ENCODE assay signal across 14 mouse cellular contexts in the genomic region with DNA sequence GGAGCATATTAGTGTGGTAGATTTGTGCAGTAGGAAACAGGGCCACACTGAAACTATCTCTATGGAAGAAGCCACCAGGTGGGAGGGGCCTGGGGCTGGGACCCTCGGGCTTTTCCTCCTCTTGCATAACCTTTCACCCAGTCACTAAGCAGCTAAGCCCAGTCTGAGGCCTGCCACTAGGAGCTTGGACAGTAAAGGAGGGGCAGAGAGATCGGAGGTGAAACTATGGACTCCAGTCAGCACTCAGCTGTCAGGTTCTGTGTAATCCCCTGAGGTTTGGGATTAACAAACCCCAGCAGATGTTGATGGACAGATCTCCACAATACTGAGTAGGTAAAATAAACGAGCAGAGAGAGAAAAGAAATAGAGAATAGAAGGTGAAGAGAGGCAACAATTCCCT. TPM values are rescaled to one million over a fixed set of nuclear protein-coding genes. Genes with fewer than 3 reads are reported as not detected.
DNase-seq lines count a peak whose midpoint lies in the region; ATAC-seq and TF ChIP-seq lines count a peak whose summit lies in the region.
"Had no signal": no experiment of that assay in that cellular context is flagged by ENCODE, and none has a peak within 500 bp of the region (broad histone marks: within the 10 kb centered on the region; RNA-seq: fewer than 3 reads in every experiment).

No protein-coding gene starts in this region.

- no peak overlapping the region for H3K4me3 ChIP-seq in intestine, embryonic 16.5 days (ENCODE audit: low read length)
- H3K4me3 ChIP-seq in intestine, embryonic 15.5 days (replicated peaks), result no peak overlapping the region
- peak overlapping the region; percentile 36 for H3K4me3 ChIP-seq in bone marrow macrophage, adult 2 months (ENCODE audit: insufficient read depth, low read length)
- H3K4me3 ChIP-seq in hindbrain, embryonic 15.5 days, result no peak overlapping the region
- H3K4me3 ChIP-seq in macrophage (ENCODE audit: inconsistent target), result no peak overlapping the region
- H3K4me3 ChIP-seq: heart, embryonic 13.5 days; limb, embryonic 15.5 days had no signal

- H3K4me1 ChIP-seq in intestine, embryonic 16.5 days (ENCODE audit: control insufficient read depth, insufficient read depth, low read length), result peaks cover 16% of the 10 kb centered on the region; the same call in 1 of the 2 replicates
- 0 out of 2 replicates have a peak, but pooled peaks cover 9% of the 10 kb centered on the region for H3K4me1 ChIP-seq in intestine, embryonic 15.5 days (replicated peaks)
- H3K4me1 ChIP-seq in bone marrow macrophage, adult 2 months (ENCODE audit: control insufficient read depth, insufficient read depth, low read length), result peaks cover 76% of the 10 kb centered on the region
- peaks cover 26% of the 10 kb centered on the region for H3K4me1 ChIP-seq in hindbrain, embryonic 15.5 days (replicated peaks)

- 36% methylated on average over 3 of the region's 3 CpGs for WGBS in intestine, embryonic 16.5 days
- whole genome bisulfite sequencing in intestine, embryonic 15.5 days, result 44% methylated on average over 3 of the region's 3 CpGs
- 34% methylated on average over 3 of the region's 3 CpGs for WGBS in hindbrain, embryonic 15.5 days
- WGBS in macrophage (ENCODE audit: missing documents), result 37% methylated on average over 3 of the region's 3 CpGs

- peaks cover 91% of the 10 kb centered on the region for H3K79me2 ChIP-seq in macrophage (ENCODE audit: inconsistent target)

- H3K27me3 ChIP-seq in intestine, embryonic 16.5 days (replicated peaks; ENCODE audit: control insufficient read depth, insufficient read depth, low read length), result no peaks in the 10 kb centered on the region
- no peaks in the 10 kb centered on the region for H3K27me3 ChIP-seq in intestine, embryonic 15.5 days (replicated peaks)
- H3K27me3 ChIP-seq in hindbrain, embryonic 15.5 days, result no peaks in the 10 kb centered on the region
- H3K27me3 ChIP-seq: heart, embryonic 13.5 days; limb, embryonic 15.5 days had no signal

- no peak for TF ChIP-seq POLR2A in bone marrow macrophage, adult 2 months (IDR thresholded peaks at IDR 0.05; ENCODE audit: borderline replicate concordance, low read depth, low read length)

- H3K9ac ChIP-seq in intestine, embryonic 16.5 days (ENCODE audit: low read depth, low read length), result no peak overlapping the region
- H3K9ac ChIP-seq in intestine, embryonic 15.5 days, result no peak overlapping the region
- no peak overlapping the region for H3K9ac ChIP-seq in hindbrain, embryonic 15.5 days
- H3K9ac ChIP-seq: heart, embryonic 13.5 days; limb, embryonic 15.5 days had no signal

- H3K9me3 ChIP-seq in intestine, embryonic 16.5 days (ENCODE audit: control insufficient read depth, low read length), result no peaks in the 10 kb centered on the region
- H3K9me3 ChIP-seq in intestine, embryonic 15.5 days, result no peaks in the 10 kb centered on the region
- H3K9me3 ChIP-seq in hindbrain, embryonic 15.5 days, result no peaks in the 10 kb centered on the region
- H3K9me3 ChIP-seq: heart, embryonic 13.5 days; limb, embryonic 15.5 days had no signal

- no peak for DNase-seq in T-cell, adult 2 months (ENCODE audit: low spot score)
- no peak for DNase-seq in cerebellum, adult 11-12 months
- DNase-seq: cerebellum, adult 2 months; gastrocnemius, postnatal 36 days had no signal

- 0 out of 2 replicates have a peak overlapping the region, but pooled peaks have one; percentile 5 for H3K27ac ChIP-seq in intestine, embryonic 16.5 days (ENCODE audit: low read length)
- H3K27ac ChIP-seq in intestine, embryonic 15.5 days, result no peak overlapping the region
- peak overlapping the region; percentile 99 for H3K27ac ChIP-seq in bone marrow macrophage, adult 2 months (ENCODE audit: insufficient read depth, low read depth, low read length)
- H3K27ac ChIP-seq in hindbrain, embryonic 15.5 days (replicated peaks), result peak overlapping the region; percentile 75
- H3K27ac ChIP-seq in macrophage, result peak overlapping the region; percentile 99
- H3K27ac ChIP-seq: heart, embryonic 13.5 days; kidney, postnatal 0 days; limb, embryonic 15.5 days had no signal

- no peaks in the 10 kb centered on the region for H3K36me3 ChIP-seq in intestine, embryonic 16.5 days (ENCODE audit: control insufficient read depth, insufficient read depth, low read length)
- no peaks in the 10 kb centered on the region for H3K36me3 ChIP-seq in intestine, embryonic 15.5 days
- H3K36me3 ChIP-seq in hindbrain, embryonic 15.5 days, result no peaks in the 10 kb centered on the region
- H3K36me3 ChIP-seq in macrophage (ENCODE audit: inconsistent target), result no peaks in the 10 kb centered on the region
- H3K36me3 ChIP-seq: heart, embryonic 13.5 days; limb, embryonic 15.5 days had no signal

- H3K4me2 ChIP-seq in intestine, embryonic 16.5 days (ENCODE audit: low read depth, low read length), result no peak overlapping the region
- H3K4me2 ChIP-seq in intestine, embryonic 15.5 days (replicated peaks), result no peak overlapping the region
- no peak overlapping the region for H3K4me2 ChIP-seq in hindbrain, embryonic 15.5 days
- H3K4me2 ChIP-seq: heart, embryonic 13.5 days; limb, embryonic 15.5 days had no signal

- TF ChIP-seq CTCF in bone marrow macrophage, adult 2 months (IDR thresholded peaks at IDR 0.05; ENCODE audit: low read depth, low read length), result no peak

- peak; percentile 33; the same call in 1 of the 2 replicates for ATAC-seq in intestine, embryonic 16.5 days
- no peak for ATAC-seq in intestine, embryonic 15.5 days
- no peak for ATAC-seq in hindbrain, embryonic 15.5 days (ENCODE audit: low FRiP score, low read depth)
- ATAC-seq: activated CD4-positive, CD25-positive, alpha-beta regulatory T cell, adult 4 months; CD4-positive, CD25-positive, alpha-beta regulatory T cell, adult 4 months had no signal

RNA-seq across cellular contexts. Expression of a gene that starts 33.1 kb away (rescaled TPM):
- polyA plus RNA-seq in intestine, embryonic 16.5 days (2015; fragmentation: Nextera tagmentation; extraction: Ambion mirVana), result 18.3 and 18.4 TPM in 2 replicates
- polyA plus RNA-seq in intestine, embryonic 15.5 days (2015; fragmentation: Nextera tagmentation; extraction: Ambion mirVana), result 20.5 and 20.6 TPM in 2 replicates
- polyA plus RNA-seq in bone marrow macrophage, adult 2 months (2012; ENCODE audit: insufficient read depth, insufficient read length, missing spikeins), result 160 and 169 TPM in 2 replicates
- polyA plus RNA-seq in hindbrain, embryonic 15.5 days (2015; fragmentation: Nextera tagmentation; extraction: Ambion mirVana), result 35.9 and 38.4 TPM in 2 replicates
- 100 to 1,000 TPM in 24 of 26 experiments, 10 to 100 TPM in 2; 75.0 to 334 (median 129) TPM for total RNA-seq in macrophage (2018; cell fraction: chromatin; rRNA removed)
- 100 to 1,000 TPM; 225 to 568 (median 292) TPM for total RNA-seq in macrophage (2018; cell fraction: cytosol; rRNA removed)
- 100 to 1,000 TPM; 152 to 371 (median 210) TPM for total RNA-seq in macrophage (2018; cell fraction: nucleus; rRNA removed)
- polyA plus RNA-seq in macrophage (2018), result 189 to 289 TPM (median 212 TPM) in 3 replicates

RNA-seq across cellular contexts. Expression of a gene that starts 51.8 kb away (rescaled TPM):
- polyA plus RNA-seq in intestine, embryonic 16.5 days (2015; fragmentation: Nextera tagmentation; extraction: Ambion mirVana), result 4.5 and 6.2 TPM in 2 replicates
- 3.4 and 4.5 TPM in 2 replicates for polyA plus RNA-seq in intestine, embryonic 15.5 days (2015; fragmentation: Nextera tagmentation; extraction: Ambion mirVana)
- 93.9 and 111 TPM in 2 replicates for polyA plus RNA-seq in bone marrow macrophage, adult 2 months (2012; ENCODE audit: insufficient read depth, insufficient read length, missing spikeins)
- 4.1 and 4.8 TPM in 2 replicates for polyA plus RNA-seq in hindbrain, embryonic 15.5 days (2015; fragmentation: Nextera tagmentation; extraction: Ambion mirVana)
- 100 to 1,000 TPM in 2 of 26 experiments, 10 to 100 TPM in 17, 1 to 10 TPM in 7; 1.8 to 107 (median 24.8) TPM for total RNA-seq in macrophage (2018; cell fraction: chromatin; rRNA removed)
- 100 to 1,000 TPM in 9 of 26 experiments, 10 to 100 TPM in 17; 27.9 to 148 (median 70.1) TPM for total RNA-seq in macrophage (2018; cell fraction: cytosol; rRNA removed)
- total RNA-seq in macrophage (2018; cell fraction: nucleus; rRNA removed), result 100 to 1,000 TPM in 6 of 26 experiments, 10 to 100 TPM in 20; 20.2 to 162 (median 62.6) TPM
- polyA plus RNA-seq in macrophage (2018), result 28.2 to 132 TPM (median 63.8 TPM) in 3 replicates

RNA-seq across cellular contexts. Expression of a gene that starts 59.5 kb away (rescaled TPM):
- 763 and 818 TPM in 2 replicates for polyA plus RNA-seq in intestine, embryonic 16.5 days (2015; fragmentation: Nextera tagmentation; extraction: Ambion mirVana)
- 830 and 881 TPM in 2 replicates for polyA plus RNA-seq in intestine, embryonic 15.5 days (2015; fragmentation: Nextera tagmentation; extraction: Ambion mirVana)
- polyA plus RNA-seq in bone marrow macrophage, adult 2 months (2012; ENCODE audit: insufficient read depth, insufficient read length, missing spikeins), result 256 and 349 TPM in 2 replicates
- 237 and 266 TPM in 2 replicates for polyA plus RNA-seq in hindbrain, embryonic 15.5 days (2015; fragmentation: Nextera tagmentation; extraction: Ambion mirVana)
- total RNA-seq in macrophage (2018; cell fraction: chromatin; rRNA removed), result 10 to 100 TPM in 11 of 26 experiments, 1 to 10 TPM in 15; 2.9 to 55.4 (median 8.2) TPM
- 100 to 1,000 TPM; 179 to 384 (median 241) TPM for total RNA-seq in macrophage (2018; cell fraction: cytosol; rRNA removed)
- total RNA-seq in macrophage (2018; cell fraction: nucleus; rRNA removed), result 10 to 100 TPM; 10.3 to 61.2 (median 24.7) TPM
- polyA plus RNA-seq in macrophage (2018), result 167 to 496 TPM (median 309 TPM) in 3 replicates
